Mouse (Mus musculus): ENCODE data around the gene Gm10065. TPM values are rescaled to one million over a fixed set of nuclear protein-coding genes. Genes with fewer than 3 reads are reported as not detected.
A peak's percentile ranks its signal among the peaks of the same experiment; 100 is the strongest.
"Not testable (repeated sequence)": the region's sequence is repeated elsewhere in the genome, so short reads cannot be mapped to it uniquely, and the experiment has no call there.

Gene Gm10065
- total RNA-seq (2021), result not detected
- long read RNA-seq, experiment 1, result 0 reads
- long read RNA-seq, experiment 2, result 0 reads

DNA sequence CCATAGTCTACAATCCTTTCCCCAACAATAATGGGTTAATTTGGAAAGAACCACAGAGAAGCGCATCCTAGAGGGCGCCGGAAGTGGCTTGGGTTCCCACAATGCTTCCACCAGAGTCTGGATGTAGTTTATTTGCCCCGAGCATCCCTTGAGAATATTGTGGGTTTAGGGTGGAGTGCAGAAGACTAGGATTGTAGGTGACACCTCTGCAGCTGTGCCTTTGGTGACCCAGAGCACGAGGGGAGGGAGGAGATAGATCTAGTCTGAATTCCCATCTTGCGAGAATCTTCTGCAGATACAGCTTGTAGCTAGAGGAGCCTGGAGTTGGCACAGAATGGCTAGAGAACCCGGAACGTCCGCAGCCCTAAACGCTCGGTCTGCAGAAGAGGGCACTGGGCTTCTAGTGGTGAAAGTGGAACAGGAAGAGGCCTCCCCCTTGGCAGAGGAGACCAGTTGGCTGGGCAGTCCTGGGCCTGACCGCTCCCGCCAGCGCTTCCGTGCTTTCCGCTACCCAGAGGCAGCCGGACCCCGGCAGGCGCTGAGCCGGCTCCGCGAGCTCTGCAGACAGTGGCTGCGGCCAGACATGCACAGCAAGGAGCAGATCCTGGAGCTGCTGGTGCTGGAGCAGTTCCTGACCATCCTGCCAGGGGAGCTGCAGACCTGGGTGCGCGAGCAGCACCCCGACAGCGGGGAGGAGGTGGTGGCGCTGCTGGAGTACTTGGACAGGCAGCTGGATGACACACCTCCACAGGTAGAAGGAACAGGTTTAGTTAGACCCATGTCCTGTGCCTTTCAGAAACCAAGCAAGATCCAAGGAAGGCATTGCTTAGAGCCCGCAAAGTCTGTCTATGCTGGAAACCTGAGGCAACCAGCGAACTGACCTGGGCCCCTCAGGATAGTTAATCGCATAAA is at the start of gene Gm10065, which contains the start of gene Zkscan4:
TSS of gene Gm10065 (minus strand) at position 683 of the 912 bp plus-strand sequence.
TSS of gene Zkscan4 (plus strand) at position 149 of the 912 bp plus-strand sequence.
- peak; percentile 67 to 71 for DNase-seq

DNA sequence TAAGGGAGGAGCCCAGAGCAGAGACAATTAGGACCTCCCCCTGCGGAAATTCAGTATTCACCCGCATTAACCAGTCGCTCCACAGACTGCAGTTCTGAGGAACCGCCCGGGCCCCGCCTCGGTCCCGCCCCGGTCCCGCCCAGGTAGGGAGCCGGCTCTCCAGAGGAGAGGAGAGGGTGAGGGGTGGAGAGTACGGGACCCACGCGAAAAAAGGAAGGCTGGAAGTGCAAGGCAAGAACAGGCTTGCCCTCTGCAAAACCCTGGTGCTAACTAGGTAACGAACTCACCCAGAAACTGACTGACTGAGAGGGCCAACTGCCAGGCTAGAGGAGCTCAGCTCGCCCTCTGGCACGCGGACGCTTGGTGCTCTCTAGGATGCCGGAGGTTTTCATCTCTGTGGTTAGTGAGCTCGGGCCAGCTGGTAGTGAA is 27.0 kb upstream of the Gm10065 start:
- DNase-seq, result peak; percentile 87 to 92

GRCm38 (mm10) chr13:21502296-21502695 is 23.1 kb upstream of the Gm10065 start:
- no peak for DNase-seq

DNA sequence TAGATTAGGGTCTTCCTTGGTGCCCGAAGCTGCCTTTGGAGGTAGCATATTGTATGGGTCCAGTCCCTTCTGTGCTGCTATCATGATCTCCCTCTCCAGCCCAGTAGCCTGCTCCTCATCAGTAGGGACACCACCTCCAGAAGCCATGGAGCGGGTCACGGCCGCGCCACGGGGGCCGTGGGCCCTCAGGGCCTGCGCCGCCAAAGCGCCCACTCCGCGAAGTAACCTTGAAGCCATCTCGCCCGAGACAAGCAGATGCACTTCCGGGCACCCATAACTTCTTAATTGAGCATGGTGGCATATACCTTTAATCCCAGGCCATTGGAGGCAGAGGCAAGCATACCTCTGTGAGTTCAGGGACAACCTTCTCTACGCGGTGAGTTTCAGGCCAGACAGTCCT is 21.9 kb upstream of the Gm10065 start, which contains the start of gene Gm11273:
TSS of gene Gm11273 (minus strand) at position 237 of the 400 bp plus-strand sequence.
- DNase-seq, result not testable (repeated sequence)

GRCm38 (mm10) chr13:21495080-21495479 is 15.8 kb upstream of the Gm10065 start, which contains the start of gene AK157302:
AK157302 (plus strand) TSS chr13:21495223.
- DNase-seq, result peak; percentile 15 to 25

- DNase-seq, result peak; percentile 34 to 55
Measured at GRCm38 (mm10) chr13:21492847-21493246, 13.6 kb upstream of the Gm10065 start.

DNA sequence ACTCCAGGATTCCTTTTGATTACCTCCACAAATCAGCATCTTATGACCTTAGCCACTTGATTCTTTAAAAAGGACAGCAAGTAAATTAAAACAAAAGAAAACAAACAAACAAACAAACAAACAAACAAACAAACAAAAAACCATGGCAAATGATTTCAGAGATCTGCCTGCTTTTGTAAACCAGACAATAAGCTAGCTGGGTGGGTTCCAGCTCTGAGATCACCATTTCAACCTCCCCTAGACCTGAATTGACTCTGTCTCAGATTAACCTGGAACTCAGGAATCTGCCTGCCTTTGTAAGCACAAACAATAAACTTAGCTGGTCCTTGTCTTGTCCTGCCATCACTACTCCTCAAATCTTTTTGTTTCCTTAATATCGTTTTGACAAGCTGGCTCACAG is 7.6 kb upstream of the Gm10065 start:
- no peak for DNase-seq

DNA sequence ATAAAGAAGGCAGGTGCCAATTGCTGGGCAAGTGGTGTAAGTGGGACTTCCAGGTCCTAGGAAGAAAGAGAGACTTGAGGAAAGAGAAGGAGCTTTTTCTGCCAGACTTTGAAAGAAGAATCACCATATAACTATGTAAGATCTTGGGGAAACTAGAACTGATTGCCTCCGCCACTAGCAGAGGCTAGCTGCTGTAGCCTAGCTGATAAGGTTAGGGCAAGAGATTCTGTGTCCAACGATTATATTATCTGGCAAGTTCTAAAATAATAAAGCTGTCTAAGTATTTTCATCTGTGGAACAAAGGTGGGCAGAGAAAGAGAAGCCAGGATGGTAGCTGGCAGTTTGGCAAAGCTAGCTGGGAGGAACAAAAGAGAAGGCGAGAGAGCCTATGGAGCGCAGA is 6.8 kb downstream of the Gm10065 start:
- no peak for DNase-seq

- DNase-seq, result no peak
Measured at GRCm38 (mm10) chr13:21469097-21469496, 10.1 kb downstream of the Gm10065 start.

- peak; percentile 92 to 93 for DNase-seq
Measured at GRCm38 (mm10) chr13:21468061-21469019, 10.9 kb downstream of the Gm10065 start, which contains the start of gene Nkapl. Nkapl (minus strand) TSS chr13:21468509.

GRCm38 (mm10) chr13:21467336-21467735 is 11.9 kb downstream of the Gm10065 start:
- DNase-seq, result no peak

GRCm38 (mm10) chr13:21462516-21462915 is 16.7 kb downstream of the Gm10065 start:
- not testable (repeated sequence) for DNase-seq

- no peak for DNase-seq
Measured at GRCm38 (mm10) chr13:21456347-21456746, 22.9 kb downstream of the Gm10065 start.

- no peak for DNase-seq
Measured at GRCm38 (mm10) chr13:21454133-21454532, 25.1 kb downstream of the Gm10065 start.

- peak; percentile 88 to 89 for DNase-seq
Measured at GRCm38 (mm10) chr13:21453449-21453848, 25.8 kb downstream of the Gm10065 start, which contains the start of gene Zscan26. Zscan26 (minus strand) TSS chr13:21453730.

- no peak for DNase-seq
Measured at GRCm38 (mm10) chr13:21453042-21453441, 26.2 kb downstream of the Gm10065 start.

DNA sequence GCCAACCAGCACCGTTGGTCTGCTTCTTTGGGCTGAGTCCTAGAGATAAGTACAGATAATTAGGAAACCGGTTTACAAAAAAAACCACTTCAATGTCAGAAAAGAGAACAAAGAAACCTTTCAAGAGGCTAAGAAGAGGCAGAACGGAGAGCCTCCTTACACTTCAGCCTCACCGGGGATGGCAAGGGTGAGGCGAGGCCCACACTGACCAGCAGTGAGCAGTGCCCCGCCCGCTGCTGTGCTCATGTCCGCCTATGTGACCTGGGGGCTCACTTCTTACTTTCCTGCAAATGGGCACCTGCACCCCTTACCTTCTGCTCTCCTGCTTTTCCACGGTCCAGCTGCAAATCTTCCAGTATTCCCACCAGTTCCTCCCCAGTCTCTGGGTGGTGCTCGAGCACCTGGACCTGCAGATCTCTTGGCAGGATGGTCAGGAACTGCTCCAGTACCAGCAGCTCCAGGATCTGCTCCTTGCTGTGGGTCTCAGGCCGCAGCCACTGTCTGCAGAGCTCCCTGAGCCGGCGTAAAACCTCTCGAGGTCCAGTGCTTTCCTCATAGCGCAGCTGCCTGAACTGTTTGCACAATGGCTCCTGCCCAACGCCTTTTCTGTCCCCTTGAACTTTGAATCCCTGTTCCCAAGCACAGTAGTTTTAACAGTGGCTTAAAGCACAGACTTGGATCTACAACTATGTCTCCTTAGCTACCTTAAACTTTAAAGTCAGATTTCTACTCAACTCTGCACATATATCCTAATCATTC is 31.2 kb downstream of the Gm10065 start:
- DNase-seq, result no peak

GRCm38 (mm10) chr13:21446796-21447195 is 32.4 kb downstream of the Gm10065 start:
- DNase-seq, result no peak

- DNase-seq, result no peak
Measured at GRCm38 (mm10) chr13:21441207-21441572, 38.1 kb downstream of the Gm10065 start.

DNA sequence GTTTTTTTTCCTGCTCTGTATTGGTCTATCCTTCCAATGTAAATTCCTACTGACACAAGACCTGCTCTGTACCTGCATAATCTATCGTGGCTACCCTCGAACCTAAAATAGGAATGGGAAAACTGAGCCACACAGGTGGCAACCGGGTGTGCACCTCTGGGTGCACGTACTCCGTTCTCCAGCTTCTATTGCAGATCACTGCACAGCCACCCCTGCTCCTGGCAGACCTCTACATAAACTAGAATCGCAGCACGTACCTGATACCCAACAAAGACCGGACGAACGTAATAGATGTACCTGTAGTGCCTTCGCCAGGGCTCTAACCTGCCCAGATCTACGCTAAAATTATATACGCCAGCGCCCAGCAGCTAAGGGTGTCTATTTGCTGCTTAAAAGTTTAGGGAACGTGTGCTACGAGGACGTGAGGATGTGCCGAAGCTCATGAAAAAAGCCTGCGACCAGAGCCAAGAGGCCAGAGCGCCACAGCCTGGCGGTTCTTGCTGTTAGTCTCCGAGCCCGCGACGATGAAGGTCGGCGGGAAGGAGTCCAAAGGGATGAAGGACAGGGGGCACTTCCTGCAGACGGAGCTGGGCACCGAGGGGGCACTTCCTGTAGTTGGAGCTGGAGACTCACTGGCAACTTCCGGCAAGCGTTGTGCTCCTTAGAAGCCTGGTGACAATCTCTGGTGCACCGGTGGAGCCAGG is 38.6 kb downstream of the Gm10065 start, which contains the start of gene Pgbd1:
TSS of gene Pgbd1 (minus strand) at position 556 of the 704 bp plus-strand sequence.
- peak; percentile 82 to 83 for DNase-seq

Data from adrenal gland, postnatal 36 days (tissue).